Comparison of ENCODE assay signal across 21 mouse cellular contexts in the genomic region with DNA sequence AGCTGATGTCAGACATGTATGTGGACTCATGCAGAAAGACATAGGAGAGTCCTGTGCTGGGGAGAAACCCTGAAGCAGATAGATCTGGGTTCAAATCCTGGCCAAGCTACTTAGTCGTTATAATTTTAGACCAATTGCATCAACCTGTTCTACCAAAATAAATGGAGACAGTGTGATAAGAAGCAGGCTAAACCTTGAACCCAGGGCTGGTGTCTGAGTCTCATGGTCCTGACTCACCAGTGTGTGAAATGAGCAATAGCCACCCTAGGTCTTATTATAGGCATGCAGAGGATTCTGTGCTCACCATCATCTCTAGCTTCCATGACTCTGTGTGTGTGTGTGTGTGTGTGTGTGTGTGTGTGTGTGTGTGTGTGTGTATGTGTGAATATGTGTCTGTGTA.
A peak's percentile ranks its signal among the peaks of the same experiment; 100 is the strongest.
DNase-seq lines count a peak whose midpoint lies in the region; ATAC-seq and TF ChIP-seq lines count a peak whose summit lies in the region.
"Had no signal": no experiment of that assay in that cellular context is flagged by ENCODE, and none has a peak within 500 bp of the region (broad histone marks: within the 10 kb centered on the region; RNA-seq: fewer than 3 reads in every experiment).

No protein-coding gene starts in this region.

- peak overlapping the region; percentile 56 for H3K4me2 ChIP-seq in liver, embryonic 12.5 days
- H3K4me2 ChIP-seq: embryonic facial prominence, embryonic 15.5 days; forebrain, embryonic 12.5 days; hindbrain, embryonic 15.5 days; intestine, embryonic 15.5 days; midbrain, embryonic 15.5 days had no signal

- intact Hi-C loops in gastrocnemius, adult 2 months (cut with DNase I), result no loop called here

- no peak overlapping the region for H3K4me3 ChIP-seq in liver, embryonic 12.5 days
- no peak overlapping the region for H3K4me3 ChIP-seq in gastrocnemius, adult 2 months
- H3K4me3 ChIP-seq: embryonic facial prominence, embryonic 15.5 days; forebrain, embryonic 12.5 days; heart, adult 2 months; hindbrain, embryonic 15.5 days; intestine, embryonic 15.5 days; midbrain, embryonic 15.5 days had no signal

- peaks cover 9% of the 10 kb centered on the region; the same call in 1 of the 2 replicates for H3K27me3 ChIP-seq in liver, embryonic 12.5 days (replicated peaks)
- H3K27me3 ChIP-seq: embryonic facial prominence, embryonic 15.5 days; forebrain, embryonic 12.5 days; hindbrain, embryonic 15.5 days; intestine, embryonic 15.5 days; midbrain, embryonic 15.5 days had no signal

- DNase-seq in adrenal gland, adult (ENCODE audit: inconsistent age in 2 of 2, low spot score in 1 of 2), result peak; percentile 43 to 74
- DNase-seq in adrenal gland, postnatal 25 days, result no peak
- peak; percentile 34 for DNase-seq in c-Kit-negative CD71-positive TER-119-positive erythroid progenitor cells, embryonic 14.5 days (ENCODE audit: low read depth, low spot score)
- DNase-seq in gastrocnemius, adult 2 months, result no peak
- DNase-seq in left cerebral cortex, adult 9 months (ENCODE audit: low spot score in 2 of 2), result no peak
- DNase-seq in left cerebral cortex, adult 8-10 months (ENCODE audit: low spot score in 2 of 2), result no peak
- DNase-seq: cerebellum, adult 11 months; cerebellum, postnatal 10 days; embryo, embryonic 11 days; gastrocnemius, postnatal 14 days; heart, adult 2 months; heart, postnatal 4 days; right cerebral cortex, postnatal 4 days had no signal

- H3K9ac ChIP-seq in liver, embryonic 12.5 days, result peak overlapping the region; percentile 57
- H3K9ac ChIP-seq: embryonic facial prominence, embryonic 15.5 days; forebrain, embryonic 12.5 days; hindbrain, embryonic 15.5 days; intestine, embryonic 15.5 days; midbrain, embryonic 15.5 days had no signal

- no peaks in the 10 kb centered on the region for H3K9me3 ChIP-seq in liver, embryonic 12.5 days (replicated peaks)
- H3K9me3 ChIP-seq: embryonic facial prominence, embryonic 15.5 days; forebrain, embryonic 12.5 days; hindbrain, embryonic 15.5 days; intestine, embryonic 15.5 days; midbrain, embryonic 15.5 days had no signal

- TF ChIP-seq CTCF in gastrocnemius, adult 2 months (IDR thresholded peaks at IDR 0.05), result no peak

- peak; percentile 19 for ATAC-seq in liver, embryonic 12.5 days
- ATAC-seq in megakaryocyte progenitor cell, adult 5-6 weeks (replicated peaks; ENCODE audit: poor library complexity), result 0 out of 2 replicates have a peak, but pooled peaks have one; percentile 2
- ATAC-seq: activated CD4-positive, CD25-positive, alpha-beta regulatory T cell, adult 4 months had no signal

- H3K36me3 ChIP-seq in liver, embryonic 12.5 days, result no peaks in the 10 kb centered on the region
- H3K36me3 ChIP-seq: embryonic facial prominence, embryonic 15.5 days; hindbrain, embryonic 15.5 days; intestine, embryonic 15.5 days; midbrain, embryonic 15.5 days had no signal

- WGBS in liver, embryonic 12.5 days (ENCODE audit: insufficient replicate concordance), result 59% methylated on average over 1 of the region's 1 CpGs

- H3K4me1 ChIP-seq in liver, embryonic 12.5 days, result peaks cover 62% of the 10 kb centered on the region
- H3K4me1 ChIP-seq: hindbrain, embryonic 15.5 days; midbrain, embryonic 15.5 days had no signal

- peak overlapping the region; percentile 98 for H3K27ac ChIP-seq in liver, embryonic 12.5 days
- H3K27ac ChIP-seq in gastrocnemius, adult 2 months, result no peak overlapping the region
- H3K27ac ChIP-seq: embryonic facial prominence, embryonic 15.5 days; forebrain, embryonic 12.5 days; heart, adult 2 months; hindbrain, embryonic 15.5 days; intestine, embryonic 15.5 days; midbrain, embryonic 15.5 days had no signal

Comparison
In these comparisons a context has a peak if more than half of its experiments do, and no peak if none do; other contexts are left out.
1. DNase-seq: peak in adrenal gland, adult (2 of 2) and c-Kit-negative CD71-positive TER-119-positive erythroid progenitor cells, embryonic 14.5 days (single experiment); none in adrenal gland, postnatal 25 days (single experiment), gastrocnemius, adult 2 months (single experiment), left cerebral cortex, adult 9 months (0 of 2) and left cerebral cortex, adult 8-10 months (0 of 2).